Mouse (Mus musculus) kidney, embryonic 14.5 days (tissue): Measurements from ENCODE around the gene Mrps14. TPM values are rescaled to one million over a fixed set of nuclear protein-coding genes. Genes with fewer than 3 reads are reported as not detected.

ENCODE experiments used
- ATAC-seq: fragments of 200-750 bp; cut with Nextera tagmentation; 2 replicates; pipeline ENCODE4 v1.8.0; 2017; ENCODE audit warnings: moderate number of reproducible peaks, mild to moderate bottlenecking, moderate TSS enrichment, moderate library complexity; ENCODE audit not compliant: low FRiP score, low TSS enrichment
- H3K27ac ChIP-seq: fragments of 300-500 bp; sonication (generic); 2 replicates; pipeline ENCODE4 v1.5.1; 2014; ENCODE audit warnings: low read depth, mild to moderate bottlenecking, low read length, moderate library complexity, mixed read lengths
- H3K27me3 ChIP-seq: fragments of 300-500 bp; sonication (generic); 2 replicates; pipeline ENCODE4 v1.6.1; 2014; ENCODE audit warnings: mild to moderate bottlenecking, low read length; ENCODE audit not compliant: control insufficient read depth, insufficient read depth
- H3K36me3 ChIP-seq: fragments of 300-500 bp; sonication (generic); 2 replicates; pipeline ENCODE4 v1.6.1; 2014; ENCODE audit warnings: low read length, mixed read lengths; ENCODE audit not compliant: control insufficient read depth, insufficient read depth
- H3K4me1 ChIP-seq: fragments of 300-500 bp; sonication (generic); 2 replicates; pipeline ENCODE4 v1.6.1; 2014; ENCODE audit warnings: low read length, mixed read lengths; ENCODE audit not compliant: control insufficient read depth, insufficient read depth
- H3K4me2 ChIP-seq: fragments of 300-500 bp; sonication (generic); replicated peaks from 2 replicates; pipeline ENCODE4 v1.6.1; 2014; ENCODE audit warnings: low read depth, mild to moderate bottlenecking, low read length
- H3K4me3 ChIP-seq: fragments of 300-500 bp; sonication (generic); 2 replicates; pipeline ENCODE4 v1.5.1; 2014; ENCODE audit warnings: mild to moderate bottlenecking, low read length
- H3K9ac ChIP-seq: fragments of 300-500 bp; sonication (generic); 2 replicates; pipeline ENCODE4 v1.6.1; 2014; ENCODE audit warnings: low read depth, mild to moderate bottlenecking, low read length, moderate library complexity
- H3K9me3 ChIP-seq: fragments of 300-500 bp; sonication (generic); 2 replicates; pipeline ENCODE4 v1.6.1; 2016; ENCODE audit warnings: low read length; ENCODE audit not compliant: control insufficient read depth
- WGBS: fragments of 180-500 bp; shearing (Covaris S2); extraction: QIAGEN DNeasy Blood & Tissue Kit; methylation state at CpG from one replicate; pipeline ENCODE4 v1.1.7; 2014; 5-methylcytosine and 5-hydroxymethylcytosine counted together
- polyA plus RNA-seq: library from polyadenylated mRNA; unstranded; fragments of >200 nt; fragmentation: Nextera tagmentation; extraction: Ambion mirVana; gene quantifications from 2 replicates; pipeline ENCODE4 v1.2.1, GENCODE M21; 2014

Mrps14 gene
- polyA plus RNA-seq, 1 experiment from 2014 or later: 250 TPM

DNA sequence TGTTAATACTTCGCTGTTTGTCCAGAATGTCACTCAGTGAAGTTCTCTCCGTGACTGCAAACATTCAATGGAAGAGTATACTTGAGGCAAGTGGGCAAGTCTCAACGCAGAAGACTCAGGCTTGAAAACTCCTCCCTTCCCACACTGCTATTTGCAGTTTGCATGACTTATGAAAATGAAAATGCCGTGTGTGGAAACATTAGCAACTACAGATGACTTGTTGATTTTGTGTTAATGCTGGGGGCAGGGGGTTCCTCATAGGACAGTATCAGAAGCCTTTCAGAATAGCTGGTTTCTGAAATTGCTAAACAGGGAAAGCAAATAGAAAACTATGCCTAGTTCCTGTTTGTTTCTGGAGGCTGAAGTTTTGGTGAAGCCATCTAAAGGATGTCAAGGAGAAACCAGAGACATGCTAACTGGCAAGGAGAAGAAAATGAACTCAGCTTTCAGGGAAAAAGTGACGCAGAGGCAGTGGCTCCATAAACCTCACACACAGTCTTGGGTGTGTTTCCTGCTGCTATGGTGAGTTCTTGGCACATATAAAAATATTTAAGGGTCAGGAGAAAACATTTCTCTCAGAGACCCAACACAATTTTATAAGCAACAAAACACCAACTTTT, 56.5 kb downstream of the Mrps14 start:
- Histone ChIP-seq H3K36me3 (no peaks in the 10 kb centered on the region), H3K4me2 (no peak overlapping the region), H3K9ac (no peak overlapping the region), H3K4me1 (no peaks in the 10 kb centered on the region), H3K4me3 (no peak overlapping the region), H3K27ac (no peak overlapping the region), H3K9me3 (peaks cover 2% of the 10 kb centered on the region; the same call in 1 of the 2 replicates), H3K27me3 (no peaks in the 10 kb centered on the region)
- ATAC-seq: no peak
- WGBS: 71% methylated on average over 5 of the region's 5 CpGs

Other genes starting within 250 kb of the Mrps14 start
- 23.3 and 28.5 TPM in 2 replicates for gene 4930523C07Rik, start 150.8 kb upstream of the Mrps14 start, polyA plus RNA-seq
- 0.28 and 0.31 TPM in 2 replicates for gene Tnn, start 41.6 kb upstream of the Mrps14 start, polyA plus RNA-seq
- 252 and 302 TPM in 2 replicates for gene Cacybp, start 17.7 kb downstream of the Mrps14 start, polyA plus RNA-seq